21 mouse cellular contexts compared by ENCODE assay signal in genomic region chr11:43727796-43728195, GRCm38 (mm10). TPM values are rescaled to one million over a fixed set of nuclear protein-coding genes. Genes with fewer than 3 reads are reported as not detected.
DNase-seq lines count a peak whose midpoint lies in the region; ATAC-seq and TF ChIP-seq lines count a peak whose summit lies in the region.
"Had no signal": no experiment of that assay in that cellular context is flagged by ENCODE, and none has a peak within 500 bp of the region (broad histone marks: within the 10 kb centered on the region; RNA-seq: fewer than 3 reads in every experiment).

No protein-coding gene starts in this region.

- H3K36me3 ChIP-seq in lung, embryonic 14.5 days (ENCODE audit: insufficient read depth): peaks cover 29% of the 10 kb centered on the region; the same call in 1 of the 2 replicates
- peaks cover 4 to 23% of the 10 kb centered on the region in 2 experiments for H3K36me3 ChIP-seq in MEL (ENCODE audit: control insufficient read depth in 1 of 2, insufficient read depth in 2 of 2, low read length in 2 of 2)
- peaks cover 19% of the 10 kb centered on the region for H3K36me3 ChIP-seq in thymus, adult 2 months (ENCODE audit: control insufficient read depth, insufficient read depth, low read length)

- no peaks in the 10 kb centered on the region for H3K27me3 ChIP-seq in lung, embryonic 14.5 days (ENCODE audit: insufficient read depth, low read length)
- H3K27me3 ChIP-seq in MEL (ENCODE audit: control insufficient read depth in 1 of 2, insufficient read depth in 2 of 2, low read length in 2 of 2): no peaks in the 10 kb centered on the region
- H3K27me3 ChIP-seq in thymus, adult 2 months (ENCODE audit: control insufficient read depth, insufficient read depth, low read length): no peaks in the 10 kb centered on the region
- H3K27me3 ChIP-seq: embryonic facial prominence, embryonic 15.5 days; hindbrain, embryonic 15.5 days; limb, embryonic 12.5 days; midbrain, embryonic 15.5 days; neural tube, embryonic 15.5 days had no signal

- H3K79me2 ChIP-seq in MEL (ENCODE audit: control insufficient read depth, insufficient read depth, low read length, poor library complexity): no peaks in the 10 kb centered on the region

- no peak overlapping the region for H3K4me3 ChIP-seq in lung, embryonic 14.5 days (ENCODE audit: low read depth, low read length)
- H3K4me3 ChIP-seq in MEL (ENCODE audit: control insufficient read depth in 1 of 2, insufficient read depth in 1 of 2, low read depth in 2 of 2, low read length in 2 of 2): no peak overlapping the region
- no peak overlapping the region for H3K4me3 ChIP-seq in thymus, adult 2 months (ENCODE audit: control insufficient read depth, insufficient read depth, low read length)
- H3K4me3 ChIP-seq: embryonic facial prominence, embryonic 15.5 days; forebrain, embryonic 10.5 days; hindbrain, embryonic 15.5 days; limb, embryonic 12.5 days; midbrain, embryonic 15.5 days; neural tube, embryonic 15.5 days had no signal

- no peak overlapping the region for H3K9ac ChIP-seq in lung, embryonic 14.5 days
- H3K9ac ChIP-seq in MEL (ENCODE audit: control insufficient read depth, low read depth, low read length, poor library complexity, severe bottlenecking): no peak overlapping the region; the same call in 1 of the 2 replicates
- H3K9ac ChIP-seq: embryonic facial prominence, embryonic 15.5 days; forebrain, postnatal 0 days; hindbrain, embryonic 15.5 days; limb, embryonic 12.5 days; midbrain, embryonic 15.5 days; neural tube, embryonic 15.5 days had no signal

- TF ChIP-seq EP300 in MEL (IDR thresholded peaks at IDR 0.05; ENCODE audit: low read depth in 1 of 2, low read length in 2 of 2): peak in 1 of 2 experiments; percentile 65; a peak in 2 of 4 replicates

- TF ChIP-seq RAD21 in MEL (IDR thresholded peaks at IDR 0.05; ENCODE audit: low read depth, low read length): no peak

- no peak overlapping the region for H3K27ac ChIP-seq in lung, embryonic 14.5 days (ENCODE audit: low read depth)
- peak overlapping the region; percentile 51 for H3K27ac ChIP-seq in MEL (ENCODE audit: control insufficient read depth, low read depth, low read length)
- H3K27ac ChIP-seq in thymus, adult 2 months (ENCODE audit: control insufficient read depth, insufficient read depth, low read length): no peak overlapping the region
- H3K27ac ChIP-seq: embryonic facial prominence, embryonic 15.5 days; forebrain, embryonic 10.5 days; hindbrain, embryonic 15.5 days; limb, embryonic 12.5 days; midbrain, embryonic 15.5 days; neural tube, embryonic 15.5 days had no signal

- H3K4me1 ChIP-seq in lung, embryonic 14.5 days (ENCODE audit: insufficient read depth): no peaks in the 10 kb centered on the region
- peaks cover 0 to 14% of the 10 kb centered on the region in 2 experiments; a peak in 3 of 4 replicates for H3K4me1 ChIP-seq in MEL (ENCODE audit: control insufficient read depth in 1 of 2, insufficient read depth in 2 of 2, low read length in 2 of 2)
- no peaks in the 10 kb centered on the region for H3K4me1 ChIP-seq in thymus, adult 2 months (replicated peaks; ENCODE audit: control insufficient read depth, insufficient read depth, low read length)
- H3K4me1 ChIP-seq: embryonic facial prominence, embryonic 15.5 days; forebrain, embryonic 10.5 days; hindbrain, embryonic 15.5 days; limb, embryonic 12.5 days; midbrain, embryonic 15.5 days; neural tube, embryonic 15.5 days had no signal

- 68% methylated on average over 7 of the region's 7 CpGs for WGBS in lung, embryonic 14.5 days
- 20% methylated on average over 7 of the region's 7 CpGs for WGBS in thymus, adult 2 months

- no peak for DNase-seq in lung, embryonic 14.5 days
- no peak for DNase-seq in lung, postnatal 4 days
- DNase-seq in MEL (ENCODE audit: low read depth, low spot score): peak; percentile 75
- no peak for DNase-seq in embryo, embryonic 10.5 days (ENCODE audit: low spot score)
- DNase-seq in heart, adult 8-10 months (ENCODE audit: low spot score): no peak
- DNase-seq in thymus, adult 2 months: no peak
- DNase-seq: cerebellum, adult 9-10 months; forebrain, postnatal 0 days; heart, postnatal 36 days; kidney, adult 11 months; kidney, postnatal 25 days; lung, adult 2 months; right cerebral cortex, postnatal 25 days had no signal

- no peaks in the 10 kb centered on the region for H3K9me3 ChIP-seq in lung, embryonic 14.5 days (ENCODE audit: low read depth, low read length)
- H3K9me3 ChIP-seq in MEL (replicated peaks; ENCODE audit: insufficient read depth, low read length): no peaks in the 10 kb centered on the region
- H3K9me3 ChIP-seq: embryonic facial prominence, embryonic 15.5 days; forebrain, embryonic 10.5 days; hindbrain, embryonic 15.5 days; limb, embryonic 12.5 days; midbrain, embryonic 15.5 days; neural tube, embryonic 15.5 days had no signal

- ATAC-seq in lung, embryonic 14.5 days (ENCODE audit: insufficient read depth): peak; percentile 21; the same call in 1 of the 2 replicates
- ATAC-seq in hematopoietic stem cell, adult 5-6 weeks (replicated peaks in 1 of 2; ENCODE audit: insufficient read depth in 1 of 2, low FRiP score in 2 of 2, low TSS enrichment in 1 of 2, low read depth in 1 of 2, poor library complexity in 2 of 2, severe bottlenecking in 2 of 2): peak; percentile 68 to 69
- peak; percentile 63 for ATAC-seq in megakaryocyte progenitor cell, adult 5-6 weeks (replicated peaks; ENCODE audit: poor library complexity)
- ATAC-seq: forebrain, postnatal 0 days; midbrain, embryonic 15.5 days had no signal

- no peak for TF ChIP-seq CTCF in lung, embryonic 14.5 days (IDR thresholded peaks at IDR 0.05; ENCODE audit: low read depth)
- TF ChIP-seq CTCF in MEL (IDR thresholded peaks at IDR 0.05 in 2 of 3, conservative IDR thresholded peaks at IDR 0.05 in 1 of 3; ENCODE audit: control insufficient read depth in 1 of 3, insufficient read depth in 1 of 3, low read depth in 2 of 3, low read length in 3 of 3, poor library complexity in 1 of 3, severe bottlenecking in 1 of 3): no peak
- no peak for TF ChIP-seq CTCF in thymus, adult 2 months (IDR thresholded peaks at IDR 0.05; ENCODE audit: borderline replicate concordance, control insufficient read depth, extremely low read depth, insufficient read depth, low read length, poor library complexity)

- TF ChIP-seq POLR2A in MEL (IDR thresholded peaks at IDR 0.05; ENCODE audit: control insufficient read depth in 1 of 2, insufficient read depth in 1 of 2, low read depth in 1 of 2, low read length in 2 of 2, poor library complexity in 1 of 2): no peak
- no peak for TF ChIP-seq POLR2A in thymus, adult 2 months (IDR thresholded peaks at IDR 0.05; ENCODE audit: control insufficient read depth, extremely low read depth, insufficient read depth, low read length, poor library complexity)

- no peak overlapping the region for H3K4me2 ChIP-seq in lung, embryonic 14.5 days
- H3K4me2 ChIP-seq: embryonic facial prominence, embryonic 15.5 days; hindbrain, embryonic 15.5 days; limb, embryonic 12.5 days; midbrain, embryonic 15.5 days; neural tube, embryonic 15.5 days had no signal

TF ChIP-seq in MEL, 35 proteins besides CTCF, POLR2A, EP300 and RAD21 (continues in another document):
- TF ChIP-seq ZKSCAN1 (IDR thresholded peaks at IDR 0.05; ENCODE audit: low read depth, low read length): no peak
- peak; percentile 71 for TF ChIP-seq GATA1 (IDR thresholded peaks at IDR 0.05; ENCODE audit: low read depth, low read length)
- TF ChIP-seq MAX (IDR thresholded peaks at IDR 0.05; ENCODE audit: low read length): 0 out of 2 replicates have a peak, but pooled peaks have one; percentile 33
- TF ChIP-seq ZNF384 (IDR thresholded peaks at IDR 0.05; ENCODE audit: low read depth, low read length): no peak
- TF ChIP-seq MYC (IDR thresholded peaks at IDR 0.05; ENCODE audit: low read depth, low read length): 0 out of 2 replicates have a peak, but pooled peaks have one; percentile 23
- TF ChIP-seq POLR2AphosphoS5 (IDR thresholded peaks at IDR 0.05; ENCODE audit: borderline replicate concordance, low read depth, low read length): no peak
- TF ChIP-seq KAT2A (conservative IDR thresholded peaks at IDR 0.05; ENCODE audit: low read depth, low read length): no peak
- TF ChIP-seq ETS1 (IDR thresholded peaks at IDR 0.05; ENCODE audit: low read depth, low read length): no peak
- TF ChIP-seq TCF12 (IDR thresholded peaks at IDR 0.05; ENCODE audit: low read depth, low read length): peak; percentile 60; the same call in 1 of the 2 replicates
- TF ChIP-seq ZC3H11A (IDR thresholded peaks at IDR 0.05; ENCODE audit: low read depth, low read length): no peak
- no peak for TF ChIP-seq JUND (IDR thresholded peaks at IDR 0.05; ENCODE audit: low read depth, low read length)
- no peak for TF ChIP-seq USF2 (IDR thresholded peaks at IDR 0.05; ENCODE audit: borderline replicate concordance in 1 of 2, insufficient read depth in 1 of 2, low read depth in 1 of 2, low read length in 2 of 2)
- no peak for TF ChIP-seq SIN3A (IDR thresholded peaks at IDR 0.05; ENCODE audit: low read length)
- no peak for TF ChIP-seq UBTF (IDR thresholded peaks at IDR 0.05; ENCODE audit: borderline replicate concordance, insufficient read depth, low read depth, low read length)
- no peak for TF ChIP-seq MYB (IDR thresholded peaks at IDR 0.05; ENCODE audit: low read depth, low read length)
- no peak for TF ChIP-seq RCOR1 (IDR thresholded peaks at IDR 0.05; ENCODE audit: low read depth, low read length)

RNA-seq across cellular contexts. Expression of gene Ttc1, which starts 20.0 kb away (rescaled TPM):
- polyA plus RNA-seq in lung, embryonic 14.5 days (2014; fragmentation: Nextera tagmentation; extraction: Ambion mirVana): 70.0 and 74.3 TPM in 2 replicates
- total RNA-seq in MEL (2012; rRNA removed): 111 and 117 TPM in 2 replicates
- polyA plus RNA-seq in MEL (2012; ENCODE audit: insufficient read depth in 1 of 2, insufficient read length in 2 of 2, low read depth in 1 of 2, low replicate concordance in 2 of 2, missing spikeins in 1 of 2): 10 to 100 TPM in 1 of 2 experiments, not detected in 1; 68.6 TPM
- 68.7 and 101 TPM in 2 replicates for total RNA-seq in hematopoietic stem cell, adult 5-6 weeks (2017)
- total RNA-seq in megakaryocyte progenitor cell, adult 5-6 weeks (2015): 46.9 and 49.7 TPM in 2 replicates
- 60.1 and 73.4 TPM in 2 replicates for total RNA-seq in megakaryocyte progenitor cell, adult 5-6 weeks (2017)
- total RNA-seq in heart, adult 8-10 months (2022): 10 to 100 TPM; 52.3 to 63.5 (median 57.6) TPM
- polyA plus RNA-seq in thymus, adult 2 months (2012; rRNA removed): 11.6 and 12.1 TPM in 2 replicates

RNA-seq across cellular contexts. Expression of gene Pwwp2a, which starts 46.0 kb away (rescaled TPM):
- polyA plus RNA-seq in lung, embryonic 14.5 days (2014; fragmentation: Nextera tagmentation; extraction: Ambion mirVana): 40.3 and 47.1 TPM in 2 replicates
- total RNA-seq in MEL (2012; rRNA removed): 19.6 and 20.6 TPM in 2 replicates
- polyA plus RNA-seq in MEL (2012; ENCODE audit: insufficient read depth in 1 of 2, insufficient read length in 2 of 2, low read depth in 1 of 2, low replicate concordance in 2 of 2, missing spikeins in 1 of 2): 10 to 100 TPM in 1 of 2 experiments, not detected in 1; 32.0 TPM
- 49.5 and 51.0 TPM in 2 replicates for total RNA-seq in hematopoietic stem cell, adult 5-6 weeks (2017)
- total RNA-seq in megakaryocyte progenitor cell, adult 5-6 weeks (2015): 44.5 and 46.9 TPM in 2 replicates
- total RNA-seq in megakaryocyte progenitor cell, adult 5-6 weeks (2017): 27.8 and 39.3 TPM in 2 replicates
- total RNA-seq in heart, adult 8-10 months (2022): 10 to 100 TPM; 13.8 to 18.4 (median 15.7) TPM
- polyA plus RNA-seq in thymus, adult 2 months (2012; rRNA removed): 35.0 and 40.9 TPM in 2 replicates
